Mouse (Mus musculus) megakaryocyte, adult 5-6 weeks (primary cell): ENCODE results near the gene Dcaf5. TPM values are rescaled to one million over a fixed set of nuclear protein-coding genes. Genes with fewer than 3 reads are reported as not detected.

Experiments
- ATAC-seq: 2 replicates; pipeline ENCODE4 v1.8.0; 2016; ENCODE audit warnings: mild to moderate bottlenecking, inconsistent platforms; ENCODE audit not compliant: poor library complexity, severe bottlenecking
- total RNA-seq, 2 experiments: library from RNA; stranded (forward) in 1 of 2; stranded (reverse) in 1 of 2; fragments of 153-499, 151-499 nt in 1 of 2; fragments of 221-1000, 200-1000 nt in 1 of 2; gene quantifications; 2 replicates each; pipeline versions ENCODE4 v1.2.3 to v1.2.4; 2015 to 2017

The Dcaf5 gene
- total RNA-seq, 2 experiments from 2014 or later = 8.5 to 15.4 TPM

- ATAC-seq = no peak
Observed at GRCm38 (mm10) chr12:80410855-80411254, 25.5 kb downstream of the Dcaf5 start.

- ATAC-seq = peak; percentile 93
Observed at GRCm38 (mm10) chr12:80407824-80408223, 28.6 kb downstream of the Dcaf5 start.

DNA sequence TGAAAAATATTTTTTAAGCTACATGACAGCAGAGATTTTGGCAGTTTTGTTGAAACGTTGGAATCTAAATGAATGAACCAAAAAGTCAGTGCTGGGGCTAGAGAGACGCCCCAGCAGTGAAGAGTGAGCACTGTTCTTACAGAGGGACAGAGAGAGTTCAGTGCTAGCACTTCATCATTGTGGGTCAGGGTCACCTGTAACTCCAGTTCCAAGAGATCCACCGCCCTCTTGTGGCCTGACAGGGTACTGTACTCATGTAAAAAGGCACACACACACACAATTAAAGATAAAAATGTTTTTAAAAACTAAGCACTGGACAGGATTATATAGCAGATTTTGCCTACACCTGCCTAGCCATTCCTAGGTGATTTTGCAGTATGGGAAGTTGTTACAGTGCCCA, 29.8 kb downstream of the Dcaf5 start:
- ATAC-seq = peak; percentile 68; the same call in 1 of the 2 replicates

DNA sequence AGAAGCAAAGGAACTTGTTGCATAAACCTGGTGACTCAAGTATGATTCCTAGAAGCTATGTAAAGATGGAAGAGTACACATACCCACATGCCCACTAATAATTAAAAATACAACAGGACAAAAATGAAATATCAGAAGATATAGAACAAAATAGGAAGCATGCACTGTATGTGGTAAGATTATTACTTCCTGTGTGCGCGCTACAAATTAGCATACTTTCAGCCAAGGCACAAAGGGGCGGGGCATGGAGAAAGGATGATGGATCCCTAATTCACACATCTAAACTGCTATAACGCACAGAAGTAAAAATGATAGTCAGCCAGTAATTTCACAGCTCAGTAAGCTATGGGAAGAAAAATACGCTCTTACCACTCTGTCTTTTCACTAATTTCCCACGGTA, 32.3 kb downstream of the Dcaf5 start:
- peak; percentile 60; the same call in 1 of the 2 replicates for ATAC-seq

DNA sequence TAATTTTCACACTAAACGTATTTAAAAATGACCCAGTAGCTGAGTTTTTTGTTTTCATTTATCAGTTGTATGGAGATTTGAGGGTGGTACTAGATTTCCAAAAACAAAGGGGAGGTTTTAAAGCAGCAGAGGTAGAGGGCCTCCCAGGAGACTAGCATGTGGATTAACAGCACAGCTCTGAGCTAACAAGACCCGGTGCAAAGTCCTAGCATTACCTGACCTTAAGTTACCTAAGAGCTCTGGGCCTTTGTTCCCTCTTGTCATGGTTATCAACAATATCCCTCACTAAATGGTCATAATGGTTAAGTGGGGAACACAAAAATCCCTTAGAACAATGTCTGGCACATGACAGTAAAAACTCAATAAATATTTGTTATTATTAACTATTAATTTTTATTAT, 37.3 kb downstream of the Dcaf5 start:
- ATAC-seq = no peak

- no peak for ATAC-seq
Observed at GRCm38 (mm10) chr12:80396397-80396796, 40.0 kb downstream of the Dcaf5 start.

GRCm38 (mm10) chr12:80395270-80395669, 41.1 kb downstream of the Dcaf5 start:
- ATAC-seq = no peak

GRCm38 (mm10) chr12:80394045-80394444, 42.4 kb downstream of the Dcaf5 start:
- ATAC-seq = no peak

DNA sequence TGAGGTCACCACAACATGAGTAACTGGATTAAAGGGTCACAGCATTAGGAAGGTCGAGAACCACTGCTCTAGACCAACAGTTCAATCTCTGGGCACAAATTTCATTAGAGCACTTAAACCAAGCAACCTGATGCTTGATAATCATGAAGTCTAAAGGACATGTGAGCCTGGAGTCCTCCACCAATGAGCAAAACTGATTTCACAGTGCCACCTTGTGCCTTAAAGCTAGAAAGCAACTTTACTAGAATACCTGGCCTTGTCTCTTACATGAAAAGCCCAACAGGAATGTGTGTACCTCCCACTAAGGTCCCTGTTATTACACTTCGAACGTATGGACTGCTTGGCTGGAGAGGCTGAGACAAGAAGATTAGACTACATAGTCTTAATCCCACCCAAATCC, 47.0 kb downstream of the Dcaf5 start:
- ATAC-seq = peak; percentile 52

DNA sequence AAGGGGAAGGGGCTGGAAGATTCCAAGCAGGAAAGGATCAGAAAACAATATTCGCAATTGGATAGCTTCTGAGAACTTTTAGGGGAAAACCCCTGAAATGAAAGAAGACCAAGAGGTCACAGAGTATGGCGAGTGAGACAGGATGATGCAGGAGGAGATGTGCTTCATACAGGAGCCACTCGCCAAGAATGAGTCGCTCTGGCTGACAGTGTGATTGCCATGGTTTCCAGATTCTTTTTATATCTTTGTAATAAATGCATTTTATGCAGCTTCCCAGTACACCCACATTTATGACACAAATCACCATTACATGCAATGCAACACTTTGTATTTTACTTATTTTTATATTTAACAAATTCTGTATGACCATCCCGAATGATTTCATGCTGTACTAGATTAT, 49.1 kb downstream of the Dcaf5 start:
- no peak for ATAC-seq

- no peak for ATAC-seq
Observed at GRCm38 (mm10) chr12:80385361-80385760, 51.0 kb downstream of the Dcaf5 start.

- ATAC-seq = no peak
Observed at GRCm38 (mm10) chr12:80383478-80383877, 52.9 kb downstream of the Dcaf5 start.

DNA sequence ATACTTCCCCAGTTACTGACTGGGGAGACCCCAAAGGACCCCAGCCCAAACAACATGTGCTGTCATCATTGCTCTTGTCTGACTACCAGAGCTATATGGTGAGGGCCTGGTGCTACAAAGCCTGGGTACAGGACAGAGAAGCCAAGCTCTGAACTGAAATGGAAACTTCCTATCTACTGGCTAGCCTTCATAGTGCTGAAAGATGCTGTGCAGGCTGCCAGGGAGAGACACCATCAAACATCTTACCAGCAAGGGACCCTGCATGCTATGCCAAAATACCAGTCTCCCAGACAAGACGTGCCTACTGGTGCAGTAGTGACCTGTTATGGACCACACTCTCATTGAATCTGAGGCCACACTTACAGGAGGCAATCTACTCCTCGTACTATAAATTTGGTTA, 53.6 kb downstream of the Dcaf5 start:
- no peak for ATAC-seq

DNA sequence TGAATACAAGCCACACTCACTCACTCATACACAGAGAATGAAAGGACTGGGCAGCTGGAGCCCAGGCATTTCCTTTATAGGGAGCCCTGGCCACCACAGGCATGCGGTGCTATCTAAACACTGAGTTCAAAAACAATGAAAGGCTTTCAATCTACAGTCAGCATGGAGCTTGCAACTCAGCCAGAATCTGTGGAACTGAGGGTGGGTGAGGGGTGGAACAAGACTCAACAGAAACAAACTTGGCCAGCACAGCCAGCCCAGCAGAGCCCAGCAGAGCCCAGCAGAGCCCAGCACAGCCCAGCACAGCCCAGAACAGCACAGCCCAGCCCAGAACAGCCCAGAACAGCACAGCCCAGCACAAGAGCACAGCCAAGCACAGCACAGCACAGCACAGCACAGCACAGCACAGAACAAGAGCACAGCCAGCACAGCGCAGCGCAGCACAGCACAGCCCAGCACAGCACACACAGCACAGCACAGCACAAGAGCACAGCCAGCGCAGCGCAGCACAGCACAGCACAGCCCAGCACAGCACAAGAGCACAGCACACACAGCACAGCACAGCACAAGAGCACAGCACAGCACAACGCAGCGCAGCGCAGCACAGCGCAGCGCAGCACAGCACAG, 56.5 kb downstream of the Dcaf5 start:
- no peak for ATAC-seq

- no peak for ATAC-seq
Observed at GRCm38 (mm10) chr12:80379393-80379792, 57.0 kb downstream of the Dcaf5 start.

- ATAC-seq = no peak
Observed at GRCm38 (mm10) chr12:80377604-80378003, 58.8 kb downstream of the Dcaf5 start.

DNA sequence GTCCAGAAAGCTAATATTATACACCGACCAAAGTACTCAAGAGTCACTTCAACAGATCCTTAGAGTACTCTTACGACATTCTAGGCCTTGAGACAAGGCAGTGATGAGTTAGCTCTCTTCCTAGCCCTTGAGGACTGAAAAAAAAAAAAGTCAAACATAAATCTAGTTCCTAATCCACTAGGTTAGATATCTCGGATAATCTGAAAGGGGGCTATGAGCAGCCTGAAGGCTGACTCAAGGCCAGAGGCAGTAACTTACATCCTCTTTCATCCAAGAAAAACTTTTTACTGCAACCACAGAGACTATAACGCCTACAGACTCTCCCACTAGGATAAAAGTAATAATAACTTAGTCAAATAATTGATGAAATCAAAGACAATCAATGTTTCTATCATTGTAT, 60.7 kb downstream of the Dcaf5 start:
- no peak for ATAC-seq

DNA sequence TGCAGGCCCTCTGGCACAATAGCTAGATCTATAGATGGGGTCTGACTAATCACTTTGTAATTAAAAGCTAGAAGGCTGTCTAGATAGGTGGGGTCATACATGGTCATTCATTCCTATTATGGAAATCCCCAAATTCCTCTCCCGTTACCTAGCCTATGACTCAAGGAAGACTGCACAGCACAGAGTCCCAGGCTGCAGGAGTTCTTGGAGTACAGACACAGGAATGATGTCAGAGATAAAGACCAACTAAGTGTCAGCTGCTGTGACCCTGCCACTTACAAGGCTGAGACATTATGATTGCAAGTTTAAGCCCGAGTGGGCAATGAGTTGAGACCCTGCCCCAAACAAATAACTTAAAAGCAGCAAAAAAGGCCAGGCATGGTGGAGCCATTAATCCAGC, 61.7 kb downstream of the Dcaf5 start:
- no peak for ATAC-seq

- no peak for ATAC-seq
Observed at GRCm38 (mm10) chr12:80372946-80373345, 63.5 kb downstream of the Dcaf5 start.

- no peak for ATAC-seq
Observed at GRCm38 (mm10) chr12:80367227-80367626, 69.2 kb downstream of the Dcaf5 start.

DNA sequence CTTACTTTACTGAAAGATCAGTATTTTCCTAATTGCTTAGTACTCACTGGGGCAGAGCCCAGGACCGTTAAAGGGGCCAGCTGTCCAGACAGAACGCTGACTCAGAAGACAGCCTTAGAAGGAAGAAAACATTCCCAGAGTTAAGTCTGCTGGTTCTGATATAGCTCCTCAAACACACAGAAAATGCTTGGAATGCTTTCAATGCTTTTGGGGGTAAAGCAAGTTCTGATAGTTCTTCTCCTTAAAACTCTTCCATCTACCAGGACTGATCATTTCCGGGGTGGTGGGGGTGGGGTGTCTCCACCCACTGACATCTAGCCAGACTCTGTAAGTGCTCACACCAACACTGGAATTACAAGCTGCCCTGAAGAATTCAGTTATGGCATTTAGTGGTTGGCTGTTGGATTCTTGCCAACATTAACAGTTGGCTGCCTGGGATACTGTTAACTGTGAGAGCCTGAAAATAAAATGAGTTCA, 70.4 kb downstream of the Dcaf5 start:
- no peak for ATAC-seq

- no peak for ATAC-seq
Observed at GRCm38 (mm10) chr12:80365345-80365744, 71.1 kb downstream of the Dcaf5 start.

GRCm38 (mm10) chr12:80361655-80362054, 74.7 kb downstream of the Dcaf5 start:
- ATAC-seq = peak; percentile 85
